Mouse (Mus musculus) kidney, embryonic 16.5 days (tissue): ENCODE measurements around the gene Fam229b. TPM values are rescaled to one million over a fixed set of nuclear protein-coding genes. Genes with fewer than 3 reads are reported as not detected.

Experiments used
- ATAC-seq: fragments of 200-750 bp; cut with Nextera tagmentation; 2 replicates; pipeline ENCODE4 v1.8.0; 2017; ENCODE audit warnings: moderate TSS enrichment; ENCODE audit not compliant: low FRiP score, low TSS enrichment
- H3K27ac ChIP-seq: fragments of 300-500 bp; sonication (generic); 2 replicates; pipeline ENCODE4 v1.5.1; 2014; ENCODE audit warnings: low read length
- H3K27me3 ChIP-seq: fragments of 300-500 bp; sonication (generic); 2 replicates; pipeline ENCODE4 v1.6.1; 2014; ENCODE audit warnings: low read length, control low read depth, mixed read lengths; ENCODE audit not compliant: insufficient read depth
- H3K36me3 ChIP-seq: fragments of 300-500 bp; sonication (generic); 2 replicates; pipeline ENCODE4 v1.6.1; 2014; ENCODE audit warnings: low read length, control low read depth, mixed read lengths; ENCODE audit not compliant: insufficient read depth
- H3K4me1 ChIP-seq: fragments of 300-500 bp; sonication (generic); 2 replicates; pipeline ENCODE4 v1.6.1; 2014; ENCODE audit warnings: low read length, control low read depth, mixed read lengths; ENCODE audit not compliant: insufficient read depth
- H3K4me2 ChIP-seq: fragments of 300-500 bp; sonication (generic); replicated peaks from 2 replicates; pipeline ENCODE4 v1.6.1; 2014; ENCODE audit warnings: low read depth, low read length
- H3K4me3 ChIP-seq: fragments of 300-500 bp; sonication (generic); 2 replicates; pipeline ENCODE4 v1.5.1; 2014; ENCODE audit warnings: mild to moderate bottlenecking, low read length
- H3K9ac ChIP-seq: fragments of 300-500 bp; sonication (generic); replicated peaks from 2 replicates; pipeline ENCODE4 v1.6.1; 2014; ENCODE audit warnings: low read length
- H3K9me3 ChIP-seq: fragments of 300-500 bp; sonication (generic); 2 replicates; pipeline ENCODE4 v1.6.1; 2016; ENCODE audit warnings: low read length, control low read depth
- WGBS: fragments of 180-500 bp; shearing (Covaris S2); extraction: QIAGEN DNeasy Blood & Tissue Kit; methylation state at CpG from one replicate; pipeline ENCODE4 v1.1.7; 2014; 5-methylcytosine and 5-hydroxymethylcytosine counted together
- polyA plus RNA-seq: library from polyadenylated mRNA; unstranded; fragments of >200 nt; fragmentation: Nextera tagmentation; extraction: Ambion mirVana; gene quantifications from 2 replicates; pipeline ENCODE4 v1.2.1, GENCODE M21; 2015

Fam229b gene
- polyA plus RNA-seq, 1 experiment from 2014 or later: 10.5 TPM

- H3K27ac ChIP-seq: no peak overlapping the region
- H3K36me3 ChIP-seq: peaks cover 45% of the 10 kb centered on the region
- WGBS: 72% methylated on average over 14 of the region's 14 CpGs
- no peaks in the 10 kb centered on the region for H3K9me3 ChIP-seq
- H3K4me1 ChIP-seq: no peaks in the 10 kb centered on the region; the same call in 1 of the 2 replicates
- no peak overlapping the region for H3K4me3 ChIP-seq
- no peak for ATAC-seq
- H3K9ac ChIP-seq: no peak overlapping the region
- no peak overlapping the region for H3K4me2 ChIP-seq
- H3K27me3 ChIP-seq: no peaks in the 10 kb centered on the region
Observed at GRCm38 (mm10) chr10:39140843-39141242, 7.1 kb upstream of the Fam229b start.

GRCm38 (mm10) chr10:39138761-39139160 lies 5.0 kb upstream of the Fam229b start:
- Histone ChIP-seq H3K4me3 (no peak overlapping the region), H3K36me3 (peaks cover 34% of the 10 kb centered on the region), H3K4me1 (peaks cover 6% of the 10 kb centered on the region), H3K4me2 (no peak overlapping the region), H3K27ac (no peak overlapping the region), H3K9me3 (no peaks in the 10 kb centered on the region), H3K27me3 (no peaks in the 10 kb centered on the region), H3K9ac (no peak overlapping the region)
- no peak for ATAC-seq
- 85% methylated on average over 6 of the region's 6 CpGs for WGBS

- H3K9ac ChIP-seq: no peak overlapping the region
- no peaks in the 10 kb centered on the region for H3K27me3 ChIP-seq
- no peak for ATAC-seq
- H3K4me1 ChIP-seq: peaks cover 6% of the 10 kb centered on the region
- peaks cover 29% of the 10 kb centered on the region for H3K36me3 ChIP-seq
- H3K4me3 ChIP-seq: no peak overlapping the region
- H3K4me2 ChIP-seq: no peak overlapping the region
- H3K27ac ChIP-seq: no peak overlapping the region
- WGBS: 92% methylated on average over 3 of the region's 3 CpGs
- no peaks in the 10 kb centered on the region for H3K9me3 ChIP-seq
Observed at GRCm38 (mm10) chr10:39137766-39138165, 4.1 kb upstream of the Fam229b start.

- no peak overlapping the region for H3K4me3 ChIP-seq
- 40% methylated on average over 4 of the region's 4 CpGs for WGBS
- no peaks in the 10 kb centered on the region for H3K27me3 ChIP-seq
- no peaks in the 10 kb centered on the region for H3K4me1 ChIP-seq
- no peaks in the 10 kb centered on the region for H3K36me3 ChIP-seq
- no peak overlapping the region for H3K9ac ChIP-seq
- no peak overlapping the region for H3K27ac ChIP-seq
- no peak overlapping the region for H3K4me2 ChIP-seq
- no peak for ATAC-seq
- no peaks in the 10 kb centered on the region for H3K9me3 ChIP-seq
Observed at GRCm38 (mm10) chr10:39121412-39121811, 12.3 kb downstream of the Fam229b start.

- WGBS: 64% methylated on average over 4 of the region's 4 CpGs
- H3K4me3 ChIP-seq: no peak overlapping the region
- no peak overlapping the region for H3K4me2 ChIP-seq
- no peak overlapping the region for H3K9ac ChIP-seq
- no peak overlapping the region for H3K27ac ChIP-seq
- H3K9me3 ChIP-seq: no peaks in the 10 kb centered on the region
- no peaks in the 10 kb centered on the region for H3K4me1 ChIP-seq
- no peak for ATAC-seq
- H3K36me3 ChIP-seq: peaks cover 21% of the 10 kb centered on the region; the same call in 1 of the 2 replicates
- no peaks in the 10 kb centered on the region for H3K27me3 ChIP-seq
Observed at GRCm38 (mm10) chr10:39109489-39109874, 24.2 kb downstream of the Fam229b start.

- WGBS: 79% methylated on average over 10 of the region's 10 CpGs
- Histone ChIP-seq H3K9me3 (no peaks in the 10 kb centered on the region), H3K27ac (no peak overlapping the region), H3K9ac (no peak overlapping the region), H3K27me3 (no peaks in the 10 kb centered on the region), H3K36me3 (peaks cover 21% of the 10 kb centered on the region; the same call in 1 of the 2 replicates), H3K4me3 (no peak overlapping the region), H3K4me1 (no peaks in the 10 kb centered on the region), H3K4me2 (no peak overlapping the region)
- ATAC-seq: no peak
Observed at GRCm38 (mm10) chr10:39108837-39109488, 24.8 kb downstream of the Fam229b start.

- no peaks in the 10 kb centered on the region for H3K27me3 ChIP-seq
- H3K36me3 ChIP-seq: peaks cover 30% of the 10 kb centered on the region; the same call in 1 of the 2 replicates
- no peak for ATAC-seq
- no peak overlapping the region for H3K27ac ChIP-seq
- no peak overlapping the region for H3K4me2 ChIP-seq
- no peaks in the 10 kb centered on the region for H3K9me3 ChIP-seq
- no peaks in the 10 kb centered on the region for H3K4me1 ChIP-seq
- H3K4me3 ChIP-seq: no peak overlapping the region
- H3K9ac ChIP-seq: no peak overlapping the region
- 75% methylated on average over 4 of the region's 4 CpGs for WGBS
Observed at GRCm38 (mm10) chr10:39106935-39107334, 26.8 kb downstream of the Fam229b start.

GRCm38 (mm10) chr10:39106413-39106812 lies 27.3 kb downstream of the Fam229b start:
- Histone ChIP-seq H3K4me1 (no peaks in the 10 kb centered on the region), H3K9me3 (no peaks in the 10 kb centered on the region), H3K27ac (no peak overlapping the region), H3K36me3 (peaks cover 28% of the 10 kb centered on the region; the same call in 1 of the 2 replicates), H3K4me2 (no peak overlapping the region), H3K27me3 (no peaks in the 10 kb centered on the region), H3K9ac (no peak overlapping the region), H3K4me3 (no peak overlapping the region)
- no peak for ATAC-seq
- 73% methylated on average over 3 of the region's 3 CpGs for WGBS

GRCm38 (mm10) chr10:39104803-39105449 lies 28.8 kb downstream of the Fam229b start:
- H3K36me3 ChIP-seq: peaks cover 18% of the 10 kb centered on the region; the same call in 1 of the 2 replicates
- no peak for ATAC-seq
- no peaks in the 10 kb centered on the region for H3K4me1 ChIP-seq
- no peak overlapping the region for H3K9ac ChIP-seq
- 91% methylated on average over 8 of the region's 8 CpGs for WGBS
- no peaks in the 10 kb centered on the region for H3K9me3 ChIP-seq
- H3K4me3 ChIP-seq: no peak overlapping the region
- no peak overlapping the region for H3K4me2 ChIP-seq
- no peaks in the 10 kb centered on the region for H3K27me3 ChIP-seq
- H3K27ac ChIP-seq: no peak overlapping the region

GRCm38 (mm10) chr10:39098746-39099145 lies 35.0 kb downstream of the Fam229b start:
- ATAC-seq: no peak
- 86% methylated on average over 10 of the region's 10 CpGs for WGBS
- no peaks in the 10 kb centered on the region for H3K4me1 ChIP-seq
- no peak overlapping the region for H3K9ac ChIP-seq
- H3K27ac ChIP-seq: no peak overlapping the region
- H3K9me3 ChIP-seq: 0 out of 2 replicates have a peak, but pooled peaks cover 6% of the 10 kb centered on the region
- no peak overlapping the region for H3K4me2 ChIP-seq
- H3K4me3 ChIP-seq: no peak overlapping the region
- H3K36me3 ChIP-seq: peaks cover 42% of the 10 kb centered on the region
- no peaks in the 10 kb centered on the region for H3K27me3 ChIP-seq
